Mouse (Mus musculus) neural tube, embryonic 13.5 days (tissue): ENCODE results near the gene Dgkg. TPM values are rescaled to one million over a fixed set of nuclear protein-coding genes. Genes with fewer than 3 reads are reported as not detected.

ENCODE experiments used
- microRNA-seq: library from miRNA; unstranded; fragments of <30 nt; microRNA quantifications from one replicate; pipeline ENCODE4, GENCODE M21; 2016
- polyA plus RNA-seq: library from polyadenylated mRNA; unstranded; fragments of >200 nt; fragmentation: Nextera tagmentation; extraction: Ambion mirVana; gene quantifications from 2 replicates; pipeline ENCODE4 v1.2.1, GENCODE M21; 2015

Dgkg gene
- polyA plus RNA-seq, 1 experiment from 2014 or later: 0.82 TPM

Small RNAs within 50 kb of the gene (microRNA-seq; reads per million reads assigned to microRNA genes)
- gene Mir6362 (not detected), gene Mir8095 (not detected)

Other genes with a start within 250 kb of the Dgkg start
- gene Etv5, start 217.5 kb downstream of the Dgkg start, polyA plus RNA-seq: 26.3 and 28.1 TPM in 2 replicates
- gene Crygs, start 154.4 kb upstream of the Dgkg start, polyA plus RNA-seq: not detected in 2 replicates
- gene Tbccd1, start 200.4 kb upstream of the Dgkg start, polyA plus RNA-seq: 22.9 and 25.8 TPM in 2 replicates
- 110 and 118 TPM in 2 replicates for gene Dnajb11, start 200.6 kb upstream of the Dgkg start, polyA plus RNA-seq
- gene Ahsg, start 234.1 kb upstream of the Dgkg start, polyA plus RNA-seq: 0.50 and 0.61 TPM in 2 replicates